Mouse (Mus musculus): ENCODE measurements around the gene Izumo2.
A peak's percentile ranks its signal among the peaks of the same experiment; 100 is the strongest.

Izumo2 gene

DNA sequence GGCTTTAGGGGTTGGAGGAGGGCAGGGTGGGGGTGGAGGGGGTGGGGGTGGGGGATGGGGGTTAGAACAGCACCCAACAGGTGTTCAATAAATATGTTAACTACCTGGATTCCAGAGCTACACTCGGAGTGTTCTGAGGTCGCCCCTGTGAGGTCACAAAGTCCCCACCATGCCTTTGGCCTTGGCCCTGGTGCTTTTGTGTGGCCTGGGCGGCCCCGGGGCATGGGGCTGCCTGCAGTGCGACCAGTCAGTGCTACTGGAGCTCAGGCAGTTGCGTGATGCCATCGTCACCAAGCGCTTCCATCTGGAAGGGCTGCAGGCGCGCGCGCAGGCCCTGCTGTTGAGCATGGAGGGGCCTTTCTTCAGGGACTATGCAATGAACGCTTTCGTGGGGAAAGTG lies at the start of gene Izumo2:
TSS of gene Izumo2 (plus strand) at position 169 of the 400 bp plus-strand sequence.
- no peak for DNase-seq

DNA sequence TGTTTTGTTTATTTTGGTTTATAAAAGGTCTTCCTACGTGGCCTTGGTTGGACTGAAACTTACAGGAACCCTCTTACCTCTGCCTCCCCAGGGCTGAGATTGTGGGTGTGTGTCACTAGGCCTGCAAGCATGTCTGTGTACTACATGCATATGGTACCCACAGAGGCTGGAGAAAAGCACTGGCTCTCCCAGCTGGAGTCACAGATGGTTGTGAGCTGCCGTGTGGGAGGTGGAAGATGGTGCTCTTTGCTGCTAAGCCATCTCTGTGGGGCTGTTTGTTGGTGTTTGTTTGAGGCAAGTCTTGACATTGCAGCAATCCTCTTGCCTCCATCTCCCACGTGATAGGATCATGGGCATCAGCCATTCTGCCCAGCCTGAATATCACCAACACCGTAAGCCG lies 47.3 kb upstream of the Izumo2 start:
- DNase-seq = no peak

DNA sequence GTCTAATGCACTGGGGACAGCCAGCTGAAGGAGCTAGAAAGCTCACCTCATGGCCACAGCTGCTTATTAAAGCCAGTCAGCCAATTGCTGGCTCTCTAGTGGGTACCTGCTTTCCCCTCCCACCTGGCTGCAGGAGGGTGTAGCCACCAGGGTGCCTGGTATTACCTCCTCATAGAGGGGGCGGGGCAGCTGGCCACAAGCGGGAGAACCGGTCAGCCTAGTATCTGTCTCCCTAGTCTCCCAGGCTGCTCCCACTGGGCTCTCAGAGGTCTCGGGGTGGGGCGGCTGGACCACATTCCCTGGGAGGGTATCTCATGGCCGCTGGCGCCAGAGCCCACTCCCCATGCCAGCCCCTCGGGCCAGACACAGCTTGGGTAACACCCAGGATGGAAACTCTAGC lies 46.4 kb upstream of the Izumo2 start:
- no peak for DNase-seq

DNA sequence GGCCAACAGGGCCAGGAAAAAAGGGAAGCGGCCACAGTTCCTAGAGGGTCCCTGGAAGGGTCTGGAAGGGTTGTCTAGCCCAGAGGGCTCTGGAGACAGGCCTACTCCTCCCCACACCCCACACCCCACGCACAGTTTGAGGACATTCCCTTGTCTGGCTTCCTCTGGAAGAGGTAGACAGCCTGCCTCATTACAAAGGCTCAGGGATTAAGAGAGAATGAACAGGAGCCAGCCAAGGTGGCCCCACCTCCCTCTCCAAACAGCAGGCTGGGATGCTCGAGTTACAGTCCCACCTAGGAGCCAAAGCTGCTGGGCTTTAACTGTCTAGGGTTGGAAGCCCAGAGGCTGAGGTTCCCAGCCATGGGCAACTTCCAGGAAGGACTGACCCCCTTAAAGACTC lies 46.0 kb upstream of the Izumo2 start:
- no peak for DNase-seq

DNA sequence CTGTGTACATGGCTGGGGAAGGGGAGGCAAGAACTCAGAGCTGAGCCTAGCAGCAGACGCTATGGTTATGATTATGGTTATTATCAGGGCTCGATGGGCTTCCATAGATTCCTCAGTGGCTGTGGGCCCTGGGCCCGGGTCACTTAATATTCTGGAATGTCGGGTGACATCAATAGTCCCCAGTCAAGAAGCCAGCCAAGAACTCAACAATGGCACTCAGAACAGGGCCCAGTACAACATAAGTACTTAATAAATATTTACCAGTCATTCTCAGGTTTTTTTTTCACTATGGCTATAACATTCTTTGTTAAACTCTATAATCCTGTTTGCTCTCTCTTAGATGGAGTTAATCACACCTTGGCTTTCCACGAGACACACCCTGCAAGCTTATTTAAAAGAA lies 45.0 kb upstream of the Izumo2 start:
- DNase-seq = no peak

DNA sequence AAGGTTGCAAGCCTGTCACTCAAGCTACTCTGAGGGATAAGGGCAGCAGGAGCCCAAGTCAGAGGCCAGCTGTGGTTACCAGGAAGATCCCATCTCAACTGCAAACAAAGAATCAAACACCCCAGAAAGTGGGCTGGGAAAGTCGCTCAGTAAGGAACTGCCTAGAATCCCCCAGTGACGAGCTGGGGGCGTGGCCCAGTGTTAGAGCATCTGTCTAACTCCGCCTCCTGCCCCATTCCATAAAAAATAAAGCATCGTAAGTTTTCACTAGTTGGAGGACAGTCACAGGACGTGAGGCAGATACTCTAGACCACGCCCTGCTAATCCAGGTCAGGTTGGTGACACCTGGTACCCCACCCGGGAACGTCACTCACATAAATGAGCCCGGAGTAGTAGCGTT lies 43.8 kb upstream of the Izumo2 start:
- DNase-seq = no peak

DNA sequence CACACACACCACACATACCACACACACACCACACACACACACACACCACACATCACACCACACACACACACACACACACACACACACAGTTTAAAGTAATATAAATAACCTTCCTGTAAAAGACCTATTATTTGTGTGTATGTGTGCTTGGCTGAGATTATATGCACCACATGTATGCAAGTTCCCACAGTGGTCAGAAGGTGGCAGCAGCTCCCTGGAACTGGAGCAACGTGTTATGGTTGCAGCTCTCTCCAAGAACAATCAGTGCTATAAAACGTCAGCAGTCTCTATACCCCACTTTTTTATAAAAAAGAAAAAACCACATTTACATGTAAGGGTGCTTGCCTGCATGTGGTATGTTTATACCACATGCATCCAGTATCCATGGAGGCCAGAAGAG lies 42.1 kb upstream of the Izumo2 start:
- no peak for DNase-seq

DNA sequence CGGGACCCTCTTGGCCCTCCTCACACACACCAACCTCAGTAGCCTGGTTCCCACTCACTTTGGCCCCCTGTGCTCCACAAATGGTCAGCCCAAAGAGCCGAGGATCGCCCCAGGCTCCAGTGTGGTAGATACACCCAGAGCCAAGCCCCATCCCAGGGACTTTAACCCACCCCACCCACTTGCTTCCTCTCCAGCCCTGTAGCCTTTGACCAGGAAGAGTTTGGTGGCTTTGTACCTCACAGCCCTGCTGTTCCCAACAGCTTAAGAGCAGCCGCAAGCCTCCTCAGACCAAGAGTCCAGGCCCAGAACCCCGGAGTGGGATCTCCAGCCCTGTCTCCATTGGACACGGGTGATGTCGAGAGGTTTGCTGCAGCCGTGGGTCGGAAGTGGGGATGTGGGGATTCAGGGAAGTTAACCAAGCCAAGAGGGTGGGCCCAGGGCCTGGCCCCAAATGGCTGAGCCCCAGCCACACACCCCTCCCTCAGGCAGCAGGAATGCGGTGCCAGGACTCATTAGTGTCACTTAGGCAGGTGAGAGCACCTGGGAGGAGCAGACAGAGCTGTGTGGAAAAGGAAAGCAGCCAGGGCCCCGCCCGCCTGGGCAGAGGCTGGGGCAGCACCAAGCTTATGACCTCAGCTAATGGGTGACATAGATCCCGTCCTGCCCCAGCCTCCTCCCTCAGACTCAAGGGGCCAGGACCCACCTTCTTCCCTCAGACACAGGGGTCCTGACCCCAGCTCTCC lies 40.4 kb upstream of the Izumo2 start:
- DNase-seq = no peak

DNA sequence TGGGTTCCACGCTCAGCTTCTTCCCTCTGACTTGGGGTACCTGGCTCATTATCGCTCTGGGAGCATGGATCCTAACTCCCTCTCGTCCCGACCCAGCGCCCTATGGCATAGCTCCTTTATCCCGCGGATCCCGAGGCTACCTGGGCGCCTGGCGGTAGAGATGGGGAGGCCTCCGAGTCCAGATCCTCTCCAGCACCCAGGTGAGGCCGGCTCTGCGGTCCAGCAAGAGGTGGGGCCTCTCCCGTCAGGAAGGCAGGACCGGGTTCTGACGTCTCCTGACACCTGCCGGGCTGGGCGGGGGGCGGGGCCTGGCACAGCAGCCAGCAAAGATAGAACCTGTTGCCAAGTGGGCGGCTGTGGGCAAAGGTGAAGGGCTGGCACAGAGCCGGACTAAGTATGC lies 39.4 kb upstream of the Izumo2 start:
- peak; percentile 26 to 31 for DNase-seq

DNA sequence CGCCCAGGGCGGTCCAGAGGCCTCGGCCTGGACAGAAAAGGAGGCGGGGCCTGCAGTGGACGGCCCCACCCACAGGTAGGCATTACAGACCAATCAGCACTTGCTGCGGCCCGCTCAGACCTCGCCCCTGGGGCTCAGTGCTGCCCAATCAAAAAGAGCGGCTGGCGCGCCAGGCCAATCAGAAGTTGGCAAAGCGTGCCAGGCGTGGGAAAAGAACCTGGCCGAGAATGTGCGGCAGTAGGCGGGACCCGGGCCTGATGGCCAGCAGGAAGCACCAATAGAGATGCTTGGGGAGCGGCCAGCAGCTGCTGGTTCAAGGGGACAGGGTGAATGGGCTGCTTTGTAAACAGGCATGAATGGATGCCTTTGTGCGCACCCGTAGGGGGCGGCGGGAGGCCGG lies 37.7 kb upstream of the Izumo2 start, which contains the start of gene Myh14:
TSS of gene Myh14 (minus strand) at position 41 of the 400 bp plus-strand sequence.
- DNase-seq = peak; percentile 97

DNA sequence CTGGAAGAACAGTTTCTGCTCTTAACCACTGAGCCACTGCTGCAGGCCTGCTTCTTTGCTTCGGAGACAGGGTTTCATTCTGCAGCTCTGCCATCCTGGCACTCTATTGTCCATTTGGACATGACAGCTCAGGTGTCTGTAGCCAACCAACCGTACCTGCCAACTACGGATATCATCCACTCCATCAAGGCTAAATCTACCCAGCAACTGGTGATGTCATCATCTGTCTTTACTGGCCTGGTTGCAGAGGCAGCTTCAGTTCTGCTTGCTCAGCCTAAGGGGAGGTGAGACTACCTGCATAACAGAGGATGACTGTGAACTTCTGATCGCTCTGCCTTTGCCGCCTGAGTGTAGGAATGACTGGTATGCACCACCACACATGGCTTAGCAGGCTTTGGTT lies 36.3 kb upstream of the Izumo2 start:
- peak; percentile 62 to 76 for DNase-seq

DNA sequence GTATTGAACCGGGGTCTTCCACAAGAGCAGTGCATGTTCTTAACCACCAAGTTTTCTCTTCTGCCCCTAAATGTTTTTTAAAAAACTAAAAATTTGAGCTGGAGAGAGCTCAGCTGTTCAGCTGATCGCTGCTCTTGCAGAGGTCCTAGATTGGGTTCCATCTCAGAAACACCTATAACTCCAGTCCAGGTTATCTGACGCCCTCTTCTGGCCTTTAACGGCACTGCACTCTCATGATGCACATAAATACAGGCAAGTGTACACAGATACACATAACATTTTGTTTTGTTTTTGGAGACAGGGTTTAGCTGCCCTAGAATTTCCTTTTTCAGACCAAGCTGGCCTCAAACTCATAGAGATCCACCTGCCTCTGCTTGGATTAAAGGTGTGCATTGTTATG lies 34.0 kb upstream of the Izumo2 start:
- DNase-seq = no peak

DNA sequence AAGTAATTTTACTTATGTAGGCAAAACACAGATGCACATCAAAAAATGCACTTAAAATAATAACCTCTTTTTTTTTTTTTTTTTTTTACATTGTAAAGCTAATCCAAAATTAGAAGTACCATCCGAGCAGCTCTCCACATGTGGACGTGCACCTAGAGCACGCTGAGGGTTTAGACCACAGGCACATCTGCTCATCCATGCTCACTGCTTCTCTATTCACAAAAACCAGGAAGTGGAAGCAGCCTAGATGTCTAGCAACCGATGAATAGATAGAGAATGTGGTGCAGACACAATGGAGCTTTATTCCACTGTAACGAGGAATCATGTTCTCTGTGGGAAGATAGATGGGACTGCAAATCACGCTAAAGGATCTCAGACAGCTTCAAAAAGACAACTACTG lies 33.4 kb upstream of the Izumo2 start:
- DNase-seq = no peak

DNA sequence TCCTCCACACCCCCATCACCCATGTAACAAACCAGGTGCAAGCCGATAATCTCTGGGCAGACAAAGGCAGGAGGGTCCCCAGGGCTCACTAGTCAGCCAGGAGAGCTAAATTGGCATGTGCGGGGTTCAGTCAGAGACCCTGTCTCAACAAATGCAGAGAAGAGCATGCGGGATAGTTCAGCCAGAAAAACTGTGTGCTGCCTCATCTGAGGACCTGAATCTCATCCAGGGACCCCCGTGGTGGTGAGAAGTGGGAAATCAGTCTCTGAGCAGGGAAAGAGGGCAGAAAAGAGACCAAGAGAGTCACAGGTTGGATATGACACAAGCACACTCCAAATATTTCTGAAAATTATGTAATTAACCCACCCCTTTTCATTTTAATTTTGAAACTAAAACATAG lies 32.4 kb upstream of the Izumo2 start:
- DNase-seq = peak; percentile 62 to 72

DNA sequence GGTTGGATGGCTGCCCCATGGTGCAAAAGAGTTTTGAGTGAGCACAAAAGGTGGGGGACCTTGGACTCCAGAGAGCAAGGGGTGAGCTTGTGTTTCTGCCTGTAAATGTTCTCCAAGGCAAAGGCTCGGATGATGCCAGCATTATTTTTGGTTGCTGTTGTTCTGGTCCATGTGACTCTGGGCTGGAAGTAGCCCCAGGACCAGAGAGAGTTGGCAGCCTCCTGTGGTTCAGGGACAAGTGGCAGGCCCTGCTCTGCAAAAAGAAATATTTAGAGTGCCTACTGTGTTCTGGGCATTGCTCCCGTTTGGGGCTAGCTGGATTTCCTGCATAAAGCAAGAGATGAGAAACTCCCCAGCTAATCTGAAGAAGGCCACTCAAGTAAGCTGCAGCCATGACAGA lies 31.9 kb upstream of the Izumo2 start:
- peak; percentile 51 to 72 for DNase-seq

DNA sequence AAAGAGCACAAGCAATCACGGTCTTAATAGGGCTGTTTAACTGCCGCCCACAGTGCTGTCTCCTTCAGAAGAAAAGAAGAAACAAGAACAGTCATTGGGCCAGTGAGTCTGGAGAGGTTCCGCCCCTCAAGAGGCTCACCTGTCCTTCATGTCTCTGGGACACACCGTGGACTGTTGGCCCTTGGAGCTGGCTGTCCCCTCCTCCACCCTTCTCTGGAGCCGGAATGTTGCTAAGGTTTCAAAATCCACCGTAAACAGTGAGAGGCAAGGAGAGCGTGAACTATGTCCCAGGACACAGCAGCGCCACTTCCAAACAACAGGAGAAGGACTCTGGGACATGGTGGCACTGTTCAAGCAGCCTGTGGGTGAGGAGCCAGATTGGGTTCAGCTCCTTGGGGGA lies 24.9 kb upstream of the Izumo2 start:
- DNase-seq = no peak

DNA sequence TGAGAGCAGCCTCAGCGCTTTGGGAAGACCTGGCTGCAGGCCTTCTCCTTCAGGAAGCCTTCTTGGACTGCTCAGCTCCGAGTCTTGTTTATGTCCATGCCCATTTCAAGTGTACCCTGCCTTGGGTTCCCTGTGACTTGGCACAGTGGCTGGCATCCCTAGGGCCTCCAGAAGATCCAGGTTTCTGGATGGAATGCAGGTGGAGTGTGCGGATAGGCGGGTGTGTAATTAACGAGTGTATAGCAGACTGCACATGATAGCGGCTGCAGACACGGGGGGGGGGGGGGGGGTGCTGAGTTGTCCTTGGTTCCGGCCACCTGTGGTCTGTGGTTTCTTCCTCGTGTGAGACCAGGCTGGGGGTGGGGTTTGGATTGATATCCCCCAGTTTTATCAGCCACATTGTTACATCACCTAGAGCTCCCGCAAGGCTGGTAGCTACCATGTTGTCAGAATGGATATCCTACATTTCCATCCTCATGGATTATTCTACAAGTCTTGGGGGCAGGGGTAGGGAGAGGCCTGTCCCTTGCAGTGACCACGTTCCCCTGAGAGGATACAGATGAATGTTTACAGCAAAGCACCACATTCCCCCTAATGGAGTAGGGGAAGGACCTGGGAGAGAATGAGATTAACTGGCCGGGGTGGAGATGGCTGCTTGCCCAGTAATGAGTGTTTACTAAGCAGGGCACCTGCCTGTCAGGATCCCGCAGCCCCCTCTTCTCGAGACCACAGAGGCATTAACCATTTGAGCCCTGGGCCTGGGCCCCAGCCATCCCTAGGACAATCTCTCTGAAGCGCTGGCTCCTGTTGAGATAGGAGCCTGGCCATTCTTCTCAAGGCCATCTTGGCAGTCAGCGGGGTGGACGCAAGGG lies 22.8 kb upstream of the Izumo2 start:
- DNase-seq = peak; percentile 72 to 74

DNA sequence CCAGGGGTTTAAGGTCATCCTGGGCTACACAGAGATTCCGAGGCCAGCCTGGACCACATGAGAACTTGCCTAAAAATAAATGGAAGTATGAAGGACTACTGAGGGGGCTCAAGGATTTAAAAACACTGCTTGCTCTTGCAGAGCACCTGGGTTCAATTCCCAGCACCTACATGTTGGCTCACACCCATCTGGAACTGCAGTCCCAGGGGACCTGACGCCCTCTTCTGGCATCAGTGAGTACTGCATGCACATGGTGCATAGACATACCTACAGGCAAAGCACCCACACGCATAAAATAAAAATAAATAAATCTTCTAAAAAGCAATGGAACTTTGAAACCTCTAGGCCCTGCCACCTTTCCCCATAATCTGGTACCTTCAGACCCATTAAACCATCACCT lies 19.7 kb upstream of the Izumo2 start:
- DNase-seq = peak in 1 of 2 experiments; percentile 43

DNA sequence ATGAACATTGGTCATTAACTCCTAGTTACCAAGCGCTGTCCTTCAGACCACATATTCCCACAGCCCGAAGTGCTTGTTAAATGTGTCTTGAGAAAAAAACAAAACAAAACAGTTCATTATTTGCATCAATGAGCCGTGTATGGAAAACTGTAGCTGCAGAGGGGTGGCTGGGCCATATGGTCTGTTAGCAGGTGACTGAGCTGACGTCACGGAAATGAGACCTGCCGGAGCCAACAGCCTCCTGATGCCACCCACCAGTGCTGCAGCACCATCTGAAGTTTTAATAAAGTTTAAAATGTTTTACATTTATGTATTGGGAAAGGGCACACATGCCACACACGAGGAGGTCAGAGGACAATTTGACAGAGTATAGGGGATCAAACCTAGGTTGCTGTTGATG lies 19.2 kb upstream of the Izumo2 start:
- peak; percentile 39 to 48 for DNase-seq

DNA sequence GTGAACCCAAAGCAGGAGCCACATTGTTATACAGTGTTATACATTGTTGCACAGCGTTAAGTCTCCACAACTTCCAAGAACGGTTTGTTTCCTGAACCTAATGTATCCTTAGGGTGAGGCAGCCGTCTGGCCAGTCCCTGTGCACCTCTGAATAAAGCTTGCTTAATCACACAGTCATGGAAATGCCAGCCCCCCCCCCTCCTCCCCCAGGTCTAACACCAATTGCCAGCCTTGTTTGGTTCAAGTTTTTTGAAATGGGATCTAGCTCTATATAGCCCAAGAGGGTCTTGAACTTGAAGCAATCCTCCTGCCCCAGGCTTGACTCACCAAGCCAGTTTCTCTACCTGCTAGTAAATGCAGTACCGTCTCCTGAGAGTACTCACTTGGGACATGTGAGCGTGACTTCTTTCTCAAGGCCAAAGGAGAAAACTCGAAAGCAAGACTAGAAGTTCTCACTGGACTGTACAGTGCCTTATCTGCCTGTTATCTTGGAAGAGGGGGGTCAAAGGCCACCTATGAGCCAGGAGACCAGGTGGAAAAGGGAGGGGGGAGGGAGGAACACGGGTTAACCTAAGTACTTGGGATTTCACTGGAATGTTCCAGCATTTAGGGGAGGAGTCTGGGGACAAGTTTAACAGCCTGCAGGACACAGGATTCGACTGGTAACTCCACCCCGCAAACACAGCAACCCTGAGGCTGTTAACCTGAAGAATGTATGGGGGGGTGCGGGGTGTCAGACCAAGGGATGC lies 14.9 kb upstream of the Izumo2 start:
- no peak for DNase-seq

DNA sequence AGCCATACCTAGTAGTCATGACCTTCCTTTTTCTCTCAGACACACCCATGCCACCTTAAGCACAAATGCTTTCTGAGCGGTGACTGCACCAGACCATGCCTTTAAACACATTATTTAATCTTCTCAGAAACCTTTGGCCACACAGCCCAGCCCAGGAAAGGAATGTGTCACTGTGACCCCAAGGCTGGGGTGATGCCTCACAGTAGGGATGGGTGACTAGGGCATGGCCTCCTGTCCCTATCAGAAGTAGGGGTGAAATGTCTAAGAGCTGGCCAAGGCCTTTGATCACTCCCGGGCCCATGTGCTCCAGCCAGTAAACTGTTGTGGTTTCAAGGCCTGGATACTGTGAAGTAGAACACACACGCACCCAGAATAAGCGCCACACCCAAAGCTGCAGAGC lies 13.3 kb upstream of the Izumo2 start:
- DNase-seq = no peak

DNA sequence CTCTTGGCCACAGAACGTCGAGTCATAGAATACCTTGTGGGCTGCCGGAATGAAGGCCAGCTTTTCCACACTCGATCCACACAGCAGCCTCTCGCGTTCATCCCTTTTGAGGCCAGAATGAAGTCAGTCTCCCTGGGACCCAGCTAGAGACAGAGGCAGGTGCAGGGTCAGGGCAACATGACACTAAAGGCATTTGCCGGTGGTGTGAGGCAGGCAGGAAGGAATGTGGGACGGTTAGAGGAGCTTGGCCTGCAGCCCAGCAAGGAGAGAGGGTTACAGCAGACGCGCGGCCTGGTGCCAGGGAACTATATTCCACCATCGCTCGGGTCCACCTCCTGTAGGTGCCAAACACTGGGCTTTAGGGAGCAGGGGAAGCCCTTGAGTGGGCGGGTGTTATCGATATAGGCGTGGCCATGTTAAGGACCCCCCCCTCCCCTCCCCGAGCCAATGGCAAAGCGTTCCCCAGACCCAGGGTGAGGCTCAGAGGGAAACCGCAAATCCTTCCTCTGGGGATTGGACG lies 11.3 kb upstream of the Izumo2 start:
- DNase-seq = peak; percentile 77 to 81

DNA sequence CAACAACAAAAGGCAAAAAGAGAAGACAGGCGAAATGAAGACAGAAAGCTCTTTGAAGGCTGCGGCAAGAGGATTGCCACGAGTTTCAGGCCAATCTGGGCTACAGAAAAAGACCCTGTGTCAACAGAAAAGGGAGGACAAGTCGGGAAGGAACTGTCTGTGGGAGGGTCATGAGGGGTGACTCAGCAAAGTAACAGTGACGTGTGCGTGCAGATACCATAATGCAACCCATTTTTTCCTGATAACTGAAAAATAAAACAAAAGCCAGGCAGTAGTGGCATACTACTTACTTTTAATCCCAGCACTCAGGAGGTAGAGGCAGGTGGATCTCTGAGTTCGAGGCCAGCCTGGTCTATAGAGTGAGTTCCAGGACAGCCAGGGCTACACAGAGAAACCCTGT lies 10.6 kb upstream of the Izumo2 start:
- no peak for DNase-seq
